Mouse (Mus musculus) layer of hippocampus, adult 2 months (tissue): Measurements from ENCODE around the gene Ccdc162. TPM values are rescaled to one million over a fixed set of nuclear protein-coding genes. Genes with fewer than 3 reads are reported as not detected.
"Not testable (repeated sequence)": the region's sequence is repeated elsewhere in the genome, so short reads cannot be mapped to it uniquely, and the experiment has no call there.

Source experiments
- DNase-seq, 2 experiments: peaks; one replicate each; pipeline ENCODE4 v3.0.0; 2022; ENCODE audit warnings: low spot score in 2 of 2
- H3K27ac ChIP-seq: fragments of 200-600 bp; 2 replicates; pipeline ENCODE4 v1.8.1; 2022
- H3K4me3 ChIP-seq: fragments of 200-600 bp; 2 replicates; pipeline ENCODE4 v1.8.1; 2022; ENCODE audit warnings: mild to moderate bottlenecking
- CTCF ChIP-seq: fragments of 200-600 bp; conservative IDR thresholded peaks from 2 replicates; pipeline ENCODE4 v1.8.1; 2022; ENCODE audit warnings: antibody characterized with exemption, mild to moderate bottlenecking, moderate library complexity
- total RNA-seq, 2 experiments: library from RNA; stranded (reverse); gene quantifications; 2 replicates each; pipeline ENCODE4 v1.2.3; 2021

Gene Ccdc162
- total RNA-seq, 2 experiments from 2014 or later = 0.91 to 1.6 TPM

DNA sequence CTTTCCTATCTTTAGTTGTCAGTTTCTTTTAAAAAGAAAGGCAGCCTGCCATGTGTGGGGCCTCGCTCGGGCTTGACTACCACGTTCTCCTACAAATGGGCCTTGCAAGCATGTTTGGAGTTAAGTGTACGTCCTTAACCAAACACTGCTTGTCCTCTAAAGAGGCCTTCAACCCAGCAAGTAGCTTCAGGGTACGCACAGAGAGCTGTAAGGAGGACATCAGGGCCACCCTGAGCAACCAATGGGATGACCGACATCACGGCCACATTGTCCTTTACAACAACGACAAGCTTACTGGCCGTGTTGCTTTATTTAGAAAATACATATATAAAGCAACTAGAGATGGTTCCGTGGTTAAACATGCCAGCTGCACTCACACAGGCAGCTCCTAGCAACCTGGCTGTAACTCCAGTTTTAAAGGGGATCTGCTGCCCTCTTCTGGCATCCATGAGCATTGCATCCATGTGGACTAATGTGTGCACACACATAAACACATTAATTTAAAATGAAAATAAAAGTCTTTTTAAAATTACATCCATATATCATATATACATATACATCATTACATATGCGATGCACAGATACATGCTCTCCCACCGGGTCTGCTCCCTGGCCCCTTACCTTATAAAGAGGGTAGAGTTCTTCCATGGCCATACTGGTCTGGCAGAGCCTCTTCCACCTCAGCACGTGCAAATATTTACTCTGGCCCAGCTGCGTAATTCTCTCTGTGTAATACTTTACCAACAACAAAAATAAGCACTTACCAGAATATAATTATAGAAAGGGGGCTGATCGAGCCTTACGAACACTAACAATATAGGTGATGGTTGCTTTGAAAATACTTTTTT, 33.7 kb downstream of the Ccdc162 start:
- no peak overlapping the region for H3K27ac ChIP-seq
- peak; percentile 81 to 91 for DNase-seq
- no peak overlapping the region for H3K4me3 ChIP-seq
- peak; percentile 94 for TF ChIP-seq CTCF

DNA sequence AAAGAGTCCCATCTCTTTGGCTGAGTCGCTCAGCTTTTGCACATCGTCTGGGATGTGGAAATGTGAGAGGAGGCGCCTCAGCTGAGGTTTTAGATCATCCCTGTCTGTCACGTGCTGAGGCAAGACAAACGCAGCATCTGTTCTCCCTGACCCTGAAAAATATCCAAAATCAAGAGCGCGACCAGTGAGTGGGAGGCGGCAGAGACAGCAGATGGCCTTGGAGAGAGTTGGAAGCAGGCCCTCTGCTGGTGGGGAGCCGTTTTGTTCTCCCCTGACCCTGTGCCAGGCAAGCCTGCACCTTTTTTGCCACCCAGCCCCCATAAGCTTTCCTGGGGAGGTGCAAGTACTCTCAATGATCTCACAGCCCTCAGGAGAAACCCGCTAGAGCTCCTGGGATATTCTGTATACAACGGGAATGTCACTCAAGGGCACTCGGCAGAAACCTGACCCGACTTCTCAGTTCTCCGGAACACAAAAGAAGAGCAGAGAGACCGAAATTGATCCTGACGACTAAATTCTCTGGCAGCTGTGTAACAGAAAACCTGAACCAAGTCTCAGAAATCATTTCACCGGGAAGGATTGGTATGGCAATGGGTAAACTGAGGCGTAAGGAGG, 37.6 kb downstream of the Ccdc162 start:
- peak; percentile 83 for TF ChIP-seq CTCF
- Histone ChIP-seq H3K4me3 (peak overlapping the region; percentile 29), H3K27ac (peak overlapping the region; percentile 69)

DNA sequence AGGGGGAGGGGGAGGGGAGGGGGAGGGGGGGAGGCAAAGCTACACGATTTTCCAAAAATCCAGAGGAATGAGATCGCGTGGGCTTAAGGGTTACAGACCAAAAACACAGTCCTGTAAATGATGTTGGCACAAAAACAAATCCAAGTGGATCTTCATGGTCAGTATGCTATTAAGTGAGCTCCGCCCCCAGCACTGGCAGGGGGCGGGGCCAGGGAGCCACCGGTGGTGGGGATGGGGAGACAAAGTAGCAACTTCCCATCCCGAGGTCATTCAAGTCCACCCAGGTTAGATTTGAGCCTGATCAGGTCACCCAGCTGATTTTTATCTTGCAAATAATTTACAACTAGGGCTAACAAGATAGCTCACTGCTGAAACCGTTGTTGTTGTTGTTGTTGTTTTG, 39.0 kb downstream of the Ccdc162 start:
- DNase-seq = no peak
- Histone ChIP-seq H3K4me3 (no peak overlapping the region), H3K27ac (no peak overlapping the region)
- no peak for TF ChIP-seq CTCF

More for the DNA sequence above, 37.6 kb downstream of the Ccdc162 start:
- DNase-seq = peak; percentile 67 to 72

DNA sequence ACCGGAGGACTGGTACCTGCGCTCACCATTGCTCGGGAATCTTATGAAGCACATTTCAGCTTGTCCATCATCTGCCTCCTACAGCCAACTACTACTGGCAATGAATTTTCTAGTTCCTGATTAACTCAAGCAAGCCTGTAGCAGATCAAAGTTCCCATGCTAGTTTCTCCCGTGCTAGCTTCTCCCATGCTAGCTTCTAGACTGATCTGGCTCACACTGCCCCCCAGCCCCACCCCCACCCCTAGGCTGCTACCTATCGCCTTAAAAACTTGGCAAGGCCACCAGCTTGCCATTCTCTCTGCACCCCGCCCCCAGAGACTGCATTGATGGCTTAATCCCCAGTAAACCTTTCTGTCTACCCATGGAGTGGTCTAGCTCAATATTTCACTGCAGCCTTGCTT, 39.8 kb downstream of the Ccdc162 start:
- Histone ChIP-seq H3K27ac (no peak overlapping the region), H3K4me3 (no peak overlapping the region)
- TF ChIP-seq CTCF = no peak
- no peak for DNase-seq

DNA sequence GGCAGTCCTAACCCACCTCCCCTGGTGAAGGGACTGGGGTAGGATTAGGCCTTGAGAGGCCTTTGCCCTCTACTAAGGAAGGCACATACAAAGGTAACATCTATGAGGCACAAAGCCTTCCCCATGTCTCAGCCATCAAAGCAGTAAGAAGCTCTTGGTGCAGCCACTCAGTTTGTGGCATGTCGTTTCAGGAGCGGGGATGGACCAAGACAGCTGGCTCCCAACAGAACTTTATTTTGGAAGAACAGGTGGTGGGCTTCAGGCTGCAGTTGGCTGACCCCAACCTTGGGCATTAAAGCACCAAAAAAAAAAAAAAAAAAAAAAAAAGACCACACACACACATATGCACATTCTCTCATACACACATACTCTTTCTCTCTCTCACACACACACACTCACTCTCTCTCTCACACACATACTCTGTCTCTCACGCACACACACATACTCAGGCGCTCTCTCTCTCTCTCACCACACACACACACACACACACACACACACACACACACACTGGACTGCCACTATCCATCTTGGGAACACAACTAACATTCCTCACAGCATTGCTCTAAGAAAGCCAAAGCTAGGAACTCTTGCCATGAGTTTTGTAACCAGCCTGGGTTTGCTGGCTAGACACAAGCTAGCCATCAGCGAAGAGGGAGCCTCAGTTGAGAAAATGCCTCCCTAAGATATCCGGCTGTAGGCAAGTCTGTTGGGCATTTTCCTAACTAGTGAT, 40.4 kb downstream of the Ccdc162 start:
- no peak for TF ChIP-seq CTCF
- DNase-seq = no peak
- Histone ChIP-seq H3K27ac (no peak overlapping the region), H3K4me3 (no peak overlapping the region)

DNA sequence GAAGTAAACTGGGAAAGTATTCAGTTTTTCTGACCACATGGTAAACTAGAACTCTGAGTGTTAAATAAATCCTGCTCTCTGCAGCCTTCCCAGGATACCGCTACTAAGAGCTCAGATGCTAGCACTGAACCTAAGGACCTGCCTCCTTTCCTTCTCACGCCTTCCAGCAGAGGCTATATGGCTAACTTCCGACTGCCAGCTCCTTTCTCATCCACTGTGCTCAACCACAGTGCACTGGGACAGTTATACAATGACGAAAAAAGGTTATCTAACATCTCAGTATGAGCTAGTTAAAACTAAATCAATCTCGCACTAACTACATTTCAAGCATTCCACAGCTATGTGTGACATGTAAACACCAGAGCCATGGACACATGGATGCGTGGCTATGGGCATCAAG, 41.2 kb downstream of the Ccdc162 start:
- H3K4me3 ChIP-seq = no peak overlapping the region
- no peak overlapping the region for H3K27ac ChIP-seq
- no peak for TF ChIP-seq CTCF
- no peak for DNase-seq

DNA sequence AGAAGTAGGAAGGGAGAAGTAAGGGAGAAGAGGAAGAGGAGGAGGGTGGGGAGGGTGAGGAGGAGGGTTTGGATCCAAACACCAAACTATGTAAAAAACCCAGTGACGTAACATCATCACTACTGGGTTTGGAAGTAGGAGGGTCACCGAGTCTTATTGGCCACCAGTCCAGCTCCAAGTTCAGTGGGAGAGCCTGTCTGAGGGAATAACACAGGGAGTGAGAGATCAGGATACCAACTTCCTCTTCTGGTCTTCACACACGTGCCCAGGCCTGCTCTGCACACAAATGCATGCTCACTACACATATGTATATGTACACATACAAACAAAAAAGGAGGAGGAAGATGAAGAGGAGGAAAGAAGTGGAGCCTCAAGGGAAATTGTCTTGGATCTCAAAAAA, 42.1 kb downstream of the Ccdc162 start:
- no peak for DNase-seq
- H3K4me3 ChIP-seq = no peak overlapping the region
- no peak overlapping the region for H3K27ac ChIP-seq
- no peak for TF ChIP-seq CTCF

DNA sequence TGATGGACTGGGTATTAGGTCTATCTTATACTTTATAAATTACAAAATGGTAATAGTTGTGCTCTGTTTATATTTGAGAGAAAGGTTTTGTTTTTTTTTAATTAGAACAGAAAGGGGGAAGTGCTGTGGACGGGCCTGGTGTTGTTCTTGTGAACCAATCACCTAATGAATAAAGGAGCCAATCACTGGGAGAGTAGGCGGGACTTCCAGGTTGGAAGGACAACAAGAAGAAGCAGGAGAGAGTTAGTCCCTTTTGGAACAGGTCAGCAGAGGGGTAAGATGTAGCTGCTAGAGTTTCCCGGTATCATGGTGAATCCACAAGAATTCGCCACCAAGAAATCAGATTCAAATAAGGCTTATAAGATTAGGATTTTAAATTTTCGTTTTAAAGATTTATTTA, 46.2 kb downstream of the Ccdc162 start:
- TF ChIP-seq CTCF = no peak
- no peak for DNase-seq
- no peak overlapping the region for H3K27ac ChIP-seq
- H3K4me3 ChIP-seq = no peak overlapping the region

DNA sequence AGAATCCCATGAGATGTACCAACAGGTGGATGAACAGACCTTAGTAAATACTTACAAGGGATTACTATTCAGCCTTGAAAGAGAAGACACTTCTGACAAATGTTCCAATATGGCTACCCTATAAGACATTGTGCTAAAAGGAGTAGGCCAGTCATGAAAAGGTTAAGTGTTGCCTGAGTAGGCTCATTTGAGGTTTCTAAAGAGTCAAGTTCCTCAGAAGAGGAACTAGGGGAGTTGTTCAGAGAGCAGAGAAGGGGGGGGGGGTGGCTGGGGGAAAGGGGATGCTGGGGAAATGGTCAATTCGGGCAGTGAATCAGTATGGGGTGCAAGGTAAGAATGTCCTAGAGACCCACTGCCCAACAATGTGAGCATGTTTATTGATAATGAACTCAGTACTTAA, 50.9 kb downstream of the Ccdc162 start:
- Histone ChIP-seq H3K27ac (no peak overlapping the region), H3K4me3 (no peak overlapping the region)
- no peak for TF ChIP-seq CTCF
- DNase-seq = no peak

DNA sequence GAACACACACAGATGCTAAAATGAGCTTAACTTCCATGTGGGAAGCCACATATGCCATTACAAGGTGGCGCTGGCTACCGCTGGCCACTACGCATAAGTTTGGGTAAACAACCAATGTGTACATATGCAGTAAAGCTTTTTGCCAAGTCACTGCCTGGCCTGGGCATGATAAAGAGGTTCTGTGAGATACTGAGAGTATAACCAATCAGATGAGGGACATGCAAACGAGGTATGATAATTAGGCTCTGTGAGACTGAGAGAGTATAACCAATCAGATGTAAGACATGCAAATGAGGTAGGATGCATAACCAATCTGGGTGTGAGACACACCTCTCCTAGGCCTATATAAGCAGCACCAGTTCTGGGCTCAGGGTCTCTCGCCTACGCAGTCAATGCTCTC, 56.8 kb downstream of the Ccdc162 start:
- H3K4me3 ChIP-seq, DNase-seq, H3K27ac ChIP-seq: not testable (repeated sequence)

DNA sequence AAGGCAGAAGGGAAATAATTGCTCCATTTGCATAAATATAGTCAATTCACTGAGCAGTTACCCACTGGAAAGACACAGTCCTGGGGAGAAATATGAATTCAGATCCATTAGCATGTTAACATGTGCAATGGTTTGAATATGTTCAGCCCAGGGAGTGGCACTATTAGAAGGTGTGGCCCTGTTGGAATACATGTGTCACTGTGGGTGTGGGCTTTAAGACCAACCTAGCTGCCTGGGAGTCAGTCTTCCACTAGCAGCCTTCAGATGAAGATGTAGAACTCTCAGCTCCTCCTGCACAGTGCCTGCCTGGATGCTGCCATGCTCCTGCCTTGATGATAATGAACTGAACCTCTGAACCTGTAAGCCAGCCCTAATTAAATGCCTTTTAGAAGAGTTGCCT, 60.8 kb downstream of the Ccdc162 start:
- H3K4me3 ChIP-seq, H3K27ac ChIP-seq, DNase-seq: not testable (repeated sequence)

DNA sequence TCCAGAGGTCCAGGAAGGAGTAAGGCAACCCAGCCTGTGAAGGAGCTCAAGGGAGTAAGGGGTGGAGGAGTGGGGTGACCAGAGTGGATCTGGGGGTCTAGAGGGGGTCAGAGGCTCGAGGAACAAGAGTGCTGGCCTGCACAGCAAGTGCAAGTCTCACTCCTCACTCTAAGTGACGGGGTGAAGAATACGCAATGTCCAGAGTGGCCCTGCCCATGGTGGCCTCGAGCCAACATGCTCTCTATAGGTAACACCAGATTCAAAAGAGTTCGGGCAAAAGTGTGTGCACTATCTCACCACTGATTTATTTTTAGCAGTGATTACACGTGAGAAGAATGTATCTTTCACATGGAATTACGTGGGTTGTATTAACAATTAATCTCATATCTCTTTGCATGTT, 63.4 kb downstream of the Ccdc162 start:
- no peak overlapping the region for H3K27ac ChIP-seq

DNA sequence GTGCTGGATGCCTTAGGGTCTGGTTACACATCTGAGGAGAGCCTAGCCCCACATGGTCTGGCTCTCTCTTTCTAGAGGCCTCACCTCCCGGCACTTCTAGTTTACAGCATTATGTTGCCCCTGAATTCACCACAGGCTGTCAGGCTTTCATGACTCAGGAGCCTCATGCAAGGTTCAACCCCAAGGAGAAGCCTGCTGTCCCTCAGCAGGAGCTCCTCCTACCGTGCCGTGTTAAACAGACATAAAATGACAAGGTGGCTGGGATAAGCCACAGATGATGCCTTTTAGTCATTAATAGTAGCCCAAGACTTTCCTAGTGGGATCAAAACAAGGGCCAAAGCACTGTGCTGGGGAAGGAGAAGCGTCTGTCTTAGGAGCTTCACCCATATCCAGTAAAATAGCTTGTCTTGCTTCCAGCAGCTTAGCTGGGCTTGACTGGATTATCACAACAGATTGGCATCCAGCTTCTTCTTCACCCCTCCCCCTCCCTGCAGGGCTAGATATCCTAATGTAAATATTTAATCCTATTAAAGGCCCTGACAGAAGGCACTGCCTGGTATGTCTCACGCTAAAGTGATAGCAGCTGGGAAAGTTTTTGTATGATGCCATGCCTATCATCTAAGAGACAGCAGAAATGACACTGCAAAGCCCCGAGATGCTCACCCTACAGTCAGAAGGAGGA, 64.2 kb downstream of the Ccdc162 start:
- DNase-seq = no peak
- Histone ChIP-seq H3K4me3 (no peak overlapping the region), H3K27ac (no peak overlapping the region)
- no peak for TF ChIP-seq CTCF

More for the DNA sequence above, 63.4 kb downstream of the Ccdc162 start:
- no peak for TF ChIP-seq CTCF
- DNase-seq = no peak
- H3K4me3 ChIP-seq = no peak overlapping the region
